Mouse (Mus musculus) left cerebral cortex, adult 2 months (tissue): ENCODE measurements at regions not wholly inside any gene's neighbourhood (a gene's known extent, or its start where the extent isn't known, plus 50 kb on each side); places are given as distances from the start of the nearest gene placed in this dataset.

Experiments
- DNase-seq, 2 experiments: peaks; one replicate each; pipeline ENCODE4 v3.0.0; 2021 to 2022; ENCODE audit warnings: low spot score in 2 of 2, mixed read lengths in 1 of 2; ENCODE audit errors: extremely low spot score in 1 of 2
- H3K27ac ChIP-seq: fragments of 200-600 bp; 2 replicates; pipeline ENCODE4 v1.8.1; 2022
- H3K4me3 ChIP-seq: fragments of 200-600 bp; 2 replicates; pipeline ENCODE4 v1.8.1; 2022
- CTCF ChIP-seq: fragments of 200-600 bp; IDR thresholded peaks from 2 replicates; pipeline ENCODE4 v1.8.1; 2022; ENCODE audit warnings: antibody characterized with exemption, mild to moderate bottlenecking, moderate library complexity
- intact Hi-C: fragments of 180-260 bp; cut with DNase I; formaldehyde crosslinking; loops from one replicate; pipeline ENCODE4 v1.15.1; 2025

DNA sequence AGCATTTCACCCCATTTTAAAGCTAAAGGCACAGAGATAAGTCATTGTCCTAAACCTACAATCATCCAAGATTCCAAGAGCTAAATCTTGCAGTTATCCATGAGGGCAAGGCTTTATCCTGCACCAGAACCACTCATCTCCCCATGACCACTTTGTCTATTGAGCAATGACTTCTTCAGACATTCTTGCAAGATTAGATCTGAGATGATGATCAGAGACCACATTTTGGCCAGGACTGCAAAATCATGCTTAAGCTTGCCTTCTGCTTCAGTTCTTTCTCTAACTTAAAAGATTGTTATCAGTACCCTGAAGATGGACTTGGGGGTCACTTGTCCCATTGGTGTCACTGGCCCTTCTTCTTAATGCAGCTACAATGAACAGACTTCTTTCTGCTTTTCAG is 50.3 kb upstream of the Fndc3a start:
- Histone ChIP-seq H3K27ac (no peak overlapping the region), H3K4me3 (no peak overlapping the region)
- intact Hi-C loops: no loop called here
- TF ChIP-seq CTCF: no peak
- no peak for DNase-seq
